Mouse (Mus musculus): ENCODE measurements at regions not wholly inside any gene's neighbourhood (a gene's known extent, or its start where the extent isn't known, plus 50 kb on each side); places are given as distances from the start of the nearest gene placed in this dataset.

GRCm38 (mm10) chr1:83727938-83728337 lies 319.9 kb upstream of the Sphkap start:
- DNase-seq (ENCODE audit: low spot score), result no peak

DNA sequence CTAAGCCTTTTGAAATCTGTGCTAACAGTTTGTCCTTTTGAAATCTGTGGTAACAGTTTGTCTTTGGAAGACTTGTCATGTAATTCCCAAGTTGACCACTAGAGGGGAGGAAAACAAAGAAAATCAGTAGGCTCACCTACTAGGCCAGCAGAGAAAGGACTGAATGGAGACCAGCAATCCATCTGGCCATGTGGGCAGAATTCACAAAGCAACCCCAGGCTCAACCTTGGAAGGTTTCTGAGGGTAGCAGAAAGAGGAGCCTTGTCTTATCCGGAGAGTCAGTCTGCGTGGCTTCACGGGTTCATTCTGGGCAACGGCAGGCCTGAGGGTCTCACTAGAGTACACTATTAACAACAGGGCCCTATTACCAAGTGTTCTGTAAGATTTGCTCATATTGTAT lies 319.2 kb upstream of the Sphkap start:
- peak; percentile 39 for DNase-seq (ENCODE audit: low spot score)

- DNase-seq (ENCODE audit: low spot score), result no peak
Measured at GRCm38 (mm10) chr1:83723096-83723495, 315.1 kb upstream of the Sphkap start.

DNA sequence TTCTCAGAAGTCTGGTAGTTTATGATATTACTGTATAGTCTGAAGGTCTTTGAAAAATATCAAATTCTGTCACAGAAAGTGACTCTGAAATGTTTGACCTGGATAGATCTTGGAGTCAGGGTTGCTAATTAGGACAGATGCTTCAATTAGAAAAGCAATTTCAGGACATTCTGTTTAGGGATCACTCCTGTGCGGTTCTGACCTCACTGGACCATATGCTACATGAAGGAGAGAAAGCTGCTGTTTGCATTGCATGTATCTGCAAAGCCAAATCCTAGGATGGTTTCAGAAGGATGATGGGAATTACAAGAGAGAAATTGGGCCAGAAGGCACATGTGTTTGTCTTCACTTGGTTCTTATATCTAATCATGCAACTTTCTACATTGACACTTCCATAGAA lies 312.2 kb upstream of the Sphkap start:
- no peak for DNase-seq (ENCODE audit: low spot score)

DNA sequence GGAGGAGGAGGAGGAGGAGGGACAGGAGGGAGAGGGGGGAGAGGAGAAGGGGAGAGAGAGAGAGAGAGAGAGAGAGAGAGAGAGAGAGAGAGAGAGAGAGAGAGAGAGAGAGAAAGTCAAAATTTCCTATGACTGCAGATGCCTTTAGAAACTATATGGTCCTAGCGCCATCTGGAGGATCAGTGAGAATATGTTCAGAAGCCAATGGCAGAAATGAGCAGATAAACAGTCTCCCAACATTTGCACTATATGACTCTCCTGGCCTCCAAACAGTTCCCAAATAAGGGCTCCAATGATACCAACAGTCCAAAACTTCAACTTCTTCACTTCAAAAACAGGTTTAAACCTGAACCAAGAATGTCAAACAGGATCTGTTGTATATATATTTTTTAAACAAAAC lies 309.1 kb upstream of the Sphkap start:
- DNase-seq (ENCODE audit: low spot score), result no peak

- DNase-seq (ENCODE audit: low spot score), result no peak
Measured at GRCm38 (mm10) chr1:83701696-83702404, 293.9 kb upstream of the Sphkap start.

DNA sequence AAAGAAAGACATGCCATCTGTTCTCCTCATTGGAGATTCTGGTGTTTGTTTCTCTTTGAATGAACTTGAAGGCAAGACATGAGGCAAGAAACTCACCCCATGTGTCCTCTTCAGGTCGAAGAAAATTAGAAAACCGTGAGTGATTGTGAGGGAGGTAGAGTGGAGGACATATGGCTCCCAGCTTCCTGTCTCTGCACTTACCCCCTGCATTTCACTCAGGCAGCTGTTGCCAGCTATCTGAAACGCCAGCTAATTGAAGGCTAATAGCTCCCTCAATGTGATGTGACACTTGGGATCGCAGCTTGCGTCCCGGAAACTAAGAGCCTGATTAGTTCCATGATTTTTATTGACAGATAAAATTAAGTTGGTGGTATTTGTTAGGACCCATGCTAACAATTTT lies 289.4 kb upstream of the Sphkap start:
- no peak for DNase-seq (ENCODE audit: low spot score)

- DNase-seq (ENCODE audit: low spot score), result no peak
Measured at GRCm38 (mm10) chr1:83685221-83685620, 277.2 kb upstream of the Sphkap start.

- DNase-seq (ENCODE audit: low spot score), result no peak
Measured at GRCm38 (mm10) chr1:83665326-83665725, 257.3 kb upstream of the Sphkap start.

DNA sequence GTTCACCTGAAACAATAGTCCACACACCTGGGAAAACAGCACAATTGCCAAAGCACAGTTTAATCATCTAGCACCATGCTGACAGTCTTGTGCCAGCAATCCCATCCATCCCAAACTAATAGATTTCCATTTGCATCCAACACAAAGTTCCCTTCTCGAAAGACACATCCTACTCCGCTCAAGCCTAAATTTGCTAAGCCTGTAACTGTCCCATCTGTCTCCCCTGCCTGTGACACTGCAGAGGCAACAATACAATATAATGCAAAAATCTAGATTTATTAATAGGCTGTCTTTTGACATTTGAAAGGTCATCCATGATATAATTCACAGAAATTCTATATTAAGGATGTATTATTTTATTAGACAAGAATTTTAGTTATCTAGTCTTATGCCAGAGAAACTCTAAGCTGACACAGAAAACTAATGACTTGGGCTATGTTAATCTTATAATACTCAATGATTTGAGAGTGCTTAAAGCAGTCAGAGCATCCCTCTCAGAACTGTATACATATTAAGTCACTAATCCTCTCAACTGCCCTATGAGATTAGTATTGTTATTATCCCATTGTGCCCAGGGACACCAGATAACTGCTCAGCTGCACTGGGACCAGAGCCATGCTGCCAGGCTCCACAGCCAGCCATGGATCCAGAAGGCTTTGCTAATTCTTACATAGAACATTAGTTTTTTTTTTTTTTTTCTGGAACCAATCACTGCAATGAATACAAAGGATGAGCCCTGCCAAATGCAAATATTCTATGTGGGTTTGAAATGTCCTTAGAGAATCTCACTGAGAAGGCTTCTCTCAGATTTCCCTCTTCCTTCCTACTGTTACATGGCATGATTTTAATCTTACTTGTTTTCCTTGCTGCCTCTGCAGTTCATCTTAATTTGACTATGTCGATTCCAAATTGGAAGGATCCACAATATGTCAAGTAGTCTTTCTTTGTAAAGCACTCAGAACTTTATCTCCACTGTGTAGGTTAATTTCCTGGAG lies 254.1 kb upstream of the Sphkap start:
- no peak for DNase-seq (ENCODE audit: low spot score)

GRCm38 (mm10) chr1:83653661-83654060 lies 245.7 kb upstream of the Sphkap start:
- DNase-seq (ENCODE audit: low spot score), result no peak

GRCm38 (mm10) chr1:83645606-83646005 lies 237.6 kb upstream of the Sphkap start:
- DNase-seq (ENCODE audit: low spot score), result no peak

- DNase-seq (ENCODE audit: low spot score), result no peak
Measured at GRCm38 (mm10) chr1:83642656-83643055, 234.7 kb upstream of the Sphkap start.

DNA sequence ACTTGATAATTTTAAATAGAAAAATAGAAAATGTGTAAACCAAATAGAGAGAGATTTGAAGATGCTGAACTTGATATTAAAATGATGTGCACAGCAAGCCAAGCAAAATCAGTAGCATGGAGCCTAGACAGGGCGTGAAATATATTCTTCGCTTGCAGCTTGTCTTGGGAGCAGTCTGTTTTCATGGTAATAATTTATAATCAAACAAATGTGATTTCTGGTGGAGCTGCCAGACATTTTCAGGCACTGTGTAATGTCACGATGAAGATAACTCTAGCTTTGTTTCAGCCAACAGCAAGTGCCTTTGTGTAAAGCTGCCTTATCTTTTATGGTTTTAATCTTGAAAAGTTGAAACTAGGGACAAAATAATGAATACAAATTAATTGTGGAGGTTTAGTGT lies 228.1 kb upstream of the Sphkap start:
- no peak for DNase-seq (ENCODE audit: low spot score)

- no peak for DNase-seq (ENCODE audit: low spot score)
Measured at GRCm38 (mm10) chr1:83631798-83632197, 223.8 kb upstream of the Sphkap start.

DNA sequence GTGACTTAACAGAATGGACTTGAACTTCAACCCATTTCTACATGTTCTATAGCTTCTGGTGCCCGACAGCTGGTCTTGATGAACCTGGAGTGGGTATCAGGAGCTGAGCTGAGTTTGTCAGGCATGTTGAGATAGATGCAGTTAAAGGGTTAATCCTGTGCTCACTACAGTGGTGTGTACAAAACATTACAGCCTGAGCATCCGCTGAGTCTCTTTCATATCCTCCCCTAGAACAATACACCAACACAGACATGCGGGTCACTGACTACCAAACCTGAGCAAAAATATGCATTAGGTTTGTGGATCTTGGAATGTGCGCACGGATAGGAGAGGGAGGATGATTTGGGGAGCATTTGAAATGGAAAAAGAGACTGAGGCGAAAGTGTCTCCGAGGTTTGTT lies 223.4 kb upstream of the Sphkap start:
- DNase-seq (ENCODE audit: low spot score), result no peak

DNA sequence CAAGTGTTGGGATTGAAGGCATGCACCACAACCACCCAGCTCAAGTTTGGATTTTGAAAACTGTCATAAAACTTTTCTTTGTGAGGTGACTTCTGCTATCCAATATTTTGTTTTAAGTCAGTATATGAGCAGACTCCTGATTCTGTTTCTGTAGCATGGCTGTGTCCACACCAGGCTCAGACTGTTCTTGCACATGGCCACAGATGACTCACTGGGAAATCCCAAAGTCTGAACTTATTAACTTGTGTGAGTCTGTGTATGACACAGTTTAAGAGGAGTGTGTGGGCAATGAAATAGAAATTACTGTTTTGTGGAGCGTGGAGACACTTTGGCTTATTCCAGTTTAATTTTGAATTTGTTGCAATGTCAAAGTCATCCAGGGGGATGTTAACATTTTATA lies 179.3 kb upstream of the Sphkap start:
- DNase-seq (ENCODE audit: low spot score), result no peak

DNA sequence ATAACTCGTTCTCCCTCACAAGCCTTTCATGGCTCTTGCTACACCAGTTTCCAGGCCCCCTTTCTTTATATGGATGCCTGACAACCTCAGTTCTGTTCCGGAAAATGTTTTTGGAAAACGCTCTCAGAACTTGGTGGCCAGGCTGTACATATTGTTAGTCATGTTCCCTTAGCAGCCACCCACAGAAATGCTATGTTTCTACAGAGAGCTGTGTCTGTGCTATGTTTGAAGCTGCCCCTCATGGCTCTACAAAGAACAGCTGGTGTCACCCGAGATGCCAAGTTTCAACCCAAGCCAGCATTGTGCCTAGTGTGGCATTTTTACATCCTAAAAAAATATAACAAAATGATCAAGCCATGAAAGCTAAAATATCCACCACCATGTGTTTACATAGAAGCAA lies 175.0 kb upstream of the Sphkap start:
- no peak for DNase-seq (ENCODE audit: low spot score)

GRCm38 (mm10) chr1:83569991-83570390 lies 162.0 kb upstream of the Sphkap start:
- DNase-seq (ENCODE audit: low spot score), result no peak

DNA sequence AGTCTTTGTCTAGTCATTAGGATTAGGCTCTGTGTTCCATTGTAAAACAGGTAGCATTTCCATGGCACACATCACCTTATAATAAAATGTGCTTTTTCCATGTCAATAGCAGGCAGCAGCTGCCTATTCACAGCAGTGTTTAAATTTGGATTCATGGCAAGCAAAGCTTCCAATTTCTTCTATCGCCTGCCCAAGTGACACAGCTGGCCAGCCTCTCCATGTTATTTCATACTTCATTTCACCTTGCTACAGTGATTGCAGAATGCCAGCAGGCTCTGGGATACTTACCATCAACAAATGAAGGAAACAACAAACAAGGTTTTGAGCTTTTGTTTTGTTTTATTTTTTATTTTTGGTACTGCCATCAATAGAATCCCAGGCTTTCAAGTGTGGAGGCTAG lies 160.7 kb upstream of the Sphkap start:
- no peak for DNase-seq (ENCODE audit: low spot score)

- DNase-seq (ENCODE audit: low spot score), result no peak
Measured at GRCm38 (mm10) chr1:83551617-83552016, 143.6 kb upstream of the Sphkap start.

GRCm38 (mm10) chr1:83535461-83535860 lies 127.5 kb upstream of the Sphkap start:
- no peak for DNase-seq (ENCODE audit: low spot score)

DNA sequence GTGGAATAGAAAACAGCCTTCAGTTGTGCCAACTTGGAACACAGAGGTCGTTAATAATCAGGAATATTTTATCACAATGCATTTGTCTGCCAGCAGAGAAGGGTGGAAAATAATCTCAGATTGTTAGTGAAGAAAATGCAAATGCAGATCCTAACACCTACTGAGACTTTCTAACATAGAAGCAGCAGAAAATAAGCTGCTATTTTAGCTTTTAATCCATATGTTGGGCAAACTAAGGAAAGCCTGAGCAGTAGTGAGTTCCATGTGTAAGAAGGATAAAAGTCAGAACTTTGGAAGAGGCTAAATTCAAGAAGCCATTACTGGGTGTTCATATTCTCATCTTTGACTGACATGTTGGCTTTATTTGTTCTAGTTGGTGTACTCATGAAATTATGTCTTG lies 119.8 kb upstream of the Sphkap start:
- no peak for DNase-seq (ENCODE audit: low spot score)

All from c-Kit-positive CD71-positive TER-119-positive erythroid progenitor cells, embryonic 14.5 days (primary cell).